Mouse (Mus musculus) inflammation-experienced regulatory T-cells, adult 6 months (primary cell): Measurements from ENCODE around the gene Smim24. TPM values are rescaled to one million over a fixed set of nuclear protein-coding genes. Genes with fewer than 3 reads are reported as not detected.

ENCODE experiments used
- ATAC-seq: one replicate; pipeline ENCODE4 v1.8.0; 2017
- polyA plus RNA-seq, 3 experiments: library from polyadenylated mRNA; unstranded; fragments of 100-300 nt; shearing (Covaris generic); gene quantifications; one replicate each; pipeline ENCODE4 v1.2.1; 2017

The Smim24 gene
- polyA plus RNA-seq, 3 experiments from 2014 or later, result 4.4 to 10.7 (median 9.8) TPM

- no peak for ATAC-seq
These were observed 27.0 kb upstream of the Smim24 start, which contains the start of gene 4930404N11Rik for GRCm38 (mm10) chr10:81365672-81366476. Gene 4930404N11Rik, minus strand, starts transcription at chr10:81365816.

DNA sequence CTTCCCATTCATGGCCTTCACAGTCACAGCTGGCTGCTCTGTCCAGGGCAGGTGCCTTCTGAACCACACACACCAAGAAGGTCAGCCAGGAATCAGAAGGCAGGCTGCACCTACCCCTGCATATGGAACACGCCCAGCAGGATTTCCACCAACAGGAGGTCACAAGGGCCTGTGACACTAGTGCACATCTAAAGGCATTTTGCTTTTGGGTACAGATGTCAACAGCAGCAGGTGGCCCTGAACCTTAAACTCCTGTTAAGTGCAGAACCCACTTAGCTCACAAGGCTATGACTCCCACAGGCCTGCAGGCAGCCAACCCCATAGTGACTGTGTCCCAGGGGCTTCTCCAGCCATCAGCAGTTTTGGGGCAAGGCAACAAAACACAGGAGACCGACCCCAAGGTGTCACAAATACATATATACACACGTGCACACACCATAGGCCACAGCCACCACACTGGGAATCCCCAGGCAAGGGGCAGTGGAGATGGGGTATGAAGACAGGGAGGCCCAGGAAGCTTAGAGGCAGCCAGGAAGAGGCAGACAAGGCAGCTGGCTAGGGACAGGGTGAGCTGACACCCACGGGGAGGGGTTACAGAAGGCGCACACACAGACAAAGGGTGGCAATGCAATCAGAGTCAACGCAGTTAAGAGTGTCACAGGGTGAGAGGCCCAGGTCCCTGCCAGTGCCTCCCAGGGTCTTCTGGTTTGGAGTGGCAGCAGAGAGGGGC is 26.2 kb upstream of the Smim24 start:
- no peak for ATAC-seq

GRCm38 (mm10) chr10:81367207-81367495 is 25.7 kb upstream of the Smim24 start:
- no peak for ATAC-seq

GRCm38 (mm10) chr10:81375322-81375721 is 17.5 kb upstream of the Smim24 start:
- ATAC-seq, result no peak

DNA sequence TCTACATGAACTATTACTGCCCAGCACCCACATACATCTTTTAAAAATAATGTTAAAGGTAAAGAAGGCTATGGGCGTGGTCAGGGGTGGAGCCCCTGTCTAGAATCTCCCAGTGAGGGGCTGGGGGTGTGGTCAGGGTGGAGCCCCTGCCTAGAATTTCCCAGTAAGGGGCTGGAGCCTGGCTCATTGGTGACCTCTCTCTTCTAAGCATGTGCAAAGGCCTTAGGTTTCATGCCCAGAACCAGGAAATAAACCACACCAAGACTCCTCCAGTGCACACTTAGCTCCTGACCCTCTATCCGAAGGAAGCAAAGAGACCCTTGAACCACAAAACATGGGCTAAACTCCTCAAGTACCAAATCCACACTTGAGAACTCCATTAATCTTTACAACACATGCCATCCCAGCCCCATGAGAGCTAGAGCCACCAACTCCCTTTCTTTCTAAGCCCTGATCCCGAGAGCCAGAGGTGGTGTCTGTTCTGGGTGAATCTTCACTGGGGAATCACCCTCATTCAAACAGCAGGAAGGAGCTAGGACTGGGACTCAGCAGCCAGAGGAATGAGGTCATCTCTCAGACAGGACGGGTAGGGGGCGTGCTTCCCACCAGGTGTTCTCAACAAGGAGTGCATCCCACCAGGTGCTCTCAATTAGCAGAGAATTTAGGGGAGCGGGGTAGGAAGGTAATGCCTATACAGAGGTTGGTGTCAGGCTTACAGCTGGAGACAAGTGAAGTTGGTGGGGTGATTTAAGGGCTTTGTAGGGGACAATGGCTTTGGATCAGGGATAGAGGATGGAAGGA is 16.1 kb upstream of the Smim24 start:
- no peak for ATAC-seq

- no peak for ATAC-seq
These were observed 15.5 kb upstream of the Smim24 start for GRCm38 (mm10) chr10:81377362-81377664.

DNA sequence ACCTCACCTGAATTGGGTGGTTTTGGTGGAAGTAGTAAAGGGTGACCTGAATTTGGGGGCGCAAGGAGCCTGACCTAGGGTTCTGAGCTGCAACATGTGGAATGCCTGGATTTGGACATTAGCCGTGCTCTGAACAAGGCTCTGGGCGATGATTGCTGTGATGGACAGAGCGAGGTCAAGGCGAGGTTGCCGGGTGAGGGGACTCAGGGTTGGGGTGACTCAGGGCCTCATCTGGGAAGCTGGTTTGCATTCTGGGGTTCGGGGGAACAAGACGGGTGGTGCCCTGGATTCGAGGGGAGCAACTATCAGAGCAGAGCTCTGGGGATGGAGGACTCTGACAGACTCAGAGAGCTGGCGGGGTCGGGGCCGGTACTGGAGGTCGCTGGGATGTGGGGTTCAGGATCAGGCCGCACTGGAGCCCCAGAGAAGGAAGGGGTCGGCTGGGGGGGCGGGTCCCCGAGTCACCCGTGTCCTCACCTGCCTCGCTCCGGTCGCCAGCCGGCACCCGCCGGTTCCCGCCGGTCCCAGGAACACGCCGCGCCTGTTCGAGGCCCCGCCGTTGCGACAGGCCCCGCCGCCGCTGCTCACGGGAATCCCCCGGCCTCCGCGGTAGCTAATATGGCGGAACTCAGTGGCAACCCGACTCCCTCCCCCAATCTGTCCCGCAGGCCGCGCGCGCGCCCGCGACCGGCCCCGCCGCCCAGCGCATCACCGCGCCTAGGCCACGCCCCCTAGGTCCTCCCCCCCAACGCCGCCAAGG is 14.9 kb upstream of the Smim24 start, which contains the start of gene Fzr1:
Gene Fzr1 (minus strand): TSS at position 724 of the 760 bp plus-strand sequence.
- ATAC-seq, result no peak

DNA sequence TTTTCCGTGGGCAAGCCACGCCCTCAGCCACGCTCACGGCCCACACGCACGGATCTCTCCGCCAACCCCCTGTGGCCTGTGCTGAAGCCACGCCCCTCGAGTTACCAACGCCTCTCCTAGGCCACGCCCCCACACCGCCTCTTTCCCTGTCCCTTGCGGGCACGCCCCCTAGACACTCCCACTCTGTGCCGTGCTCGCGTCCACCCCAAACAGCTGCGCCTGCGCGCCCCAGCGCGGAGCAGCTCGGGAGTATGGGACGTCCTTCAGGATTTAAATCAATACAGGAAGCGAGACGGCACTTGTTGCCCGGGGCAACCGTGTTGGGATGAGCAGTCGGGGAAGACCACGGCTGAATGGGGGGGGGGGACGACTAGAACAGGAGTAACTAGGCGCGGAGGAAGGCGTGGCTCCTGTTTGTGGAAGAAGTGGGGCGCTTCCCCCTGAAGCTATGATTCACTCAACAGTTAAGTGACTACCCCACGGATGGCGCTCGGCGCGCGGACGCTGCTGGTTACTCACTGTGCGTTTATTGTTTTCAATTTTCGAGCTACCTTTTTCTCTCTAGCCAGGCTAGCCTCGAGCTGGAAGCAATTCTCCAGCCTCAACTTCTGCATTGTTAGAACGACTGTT is 14.2 kb upstream of the Smim24 start:
- ATAC-seq, result peak; percentile 93

GRCm38 (mm10) chr10:81379183-81379553 is 13.7 kb upstream of the Smim24 start:
- ATAC-seq, result no peak

DNA sequence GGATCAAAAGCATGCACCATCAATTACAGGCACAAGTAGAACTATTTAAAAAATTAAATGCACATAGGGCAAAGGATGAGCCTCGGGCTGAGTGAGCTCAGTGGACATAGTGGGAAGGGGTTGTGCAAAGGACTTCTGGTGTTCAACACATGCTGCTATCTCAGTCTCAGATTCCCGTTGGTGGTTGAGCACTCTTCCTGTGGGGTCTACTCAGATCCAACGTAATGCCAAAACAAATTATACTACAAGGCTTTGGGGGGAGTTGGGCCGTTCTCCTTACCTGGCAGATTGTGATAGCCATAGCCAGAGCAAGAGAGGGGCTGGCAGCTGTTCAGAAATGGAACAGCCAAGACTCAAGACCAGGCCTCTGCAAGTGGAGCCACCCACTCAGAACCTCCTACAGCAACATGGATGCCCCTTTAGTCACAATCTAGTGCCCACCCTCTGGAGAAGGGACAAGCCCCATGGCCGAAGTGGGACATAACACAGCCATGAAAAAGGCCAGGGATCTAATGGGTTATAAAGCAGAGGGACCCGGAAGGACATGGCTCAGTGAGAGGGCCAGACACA is 13.0 kb upstream of the Smim24 start:
- ATAC-seq, result no peak

DNA sequence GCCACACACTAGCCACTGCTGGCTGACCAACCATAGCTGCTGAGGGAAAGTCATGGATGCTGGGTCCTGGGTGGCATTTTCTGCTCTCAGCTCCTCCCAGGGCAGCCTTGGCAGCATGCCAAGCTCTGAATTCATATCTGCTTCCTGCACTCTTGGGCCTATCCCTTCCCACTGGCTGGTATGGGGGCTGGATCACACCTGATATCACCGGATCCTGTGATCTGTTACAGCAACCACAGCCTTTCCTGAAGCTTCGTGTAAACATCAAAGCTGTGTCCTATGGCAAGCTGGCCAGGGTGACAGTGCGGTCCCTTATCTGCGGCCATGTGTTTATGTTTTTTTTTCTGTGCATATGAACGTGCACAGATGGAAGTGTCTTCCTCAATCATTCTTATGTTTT is 10.8 kb upstream of the Smim24 start:
- ATAC-seq, result no peak

- peak; percentile 94 for ATAC-seq
These were observed 8.8 kb upstream of the Smim24 start, which contains the start of the genes Dohh and Gm48551 for GRCm38 (mm10) chr10:81383802-81384604. Gene Dohh, plus strand, starts transcription at chr10:81384428. Gene Gm48551, plus strand, starts transcription at chr10:81384466.

GRCm38 (mm10) chr10:81384605-81384982 is 8.3 kb upstream of the Smim24 start:
- ATAC-seq, result no peak

DNA sequence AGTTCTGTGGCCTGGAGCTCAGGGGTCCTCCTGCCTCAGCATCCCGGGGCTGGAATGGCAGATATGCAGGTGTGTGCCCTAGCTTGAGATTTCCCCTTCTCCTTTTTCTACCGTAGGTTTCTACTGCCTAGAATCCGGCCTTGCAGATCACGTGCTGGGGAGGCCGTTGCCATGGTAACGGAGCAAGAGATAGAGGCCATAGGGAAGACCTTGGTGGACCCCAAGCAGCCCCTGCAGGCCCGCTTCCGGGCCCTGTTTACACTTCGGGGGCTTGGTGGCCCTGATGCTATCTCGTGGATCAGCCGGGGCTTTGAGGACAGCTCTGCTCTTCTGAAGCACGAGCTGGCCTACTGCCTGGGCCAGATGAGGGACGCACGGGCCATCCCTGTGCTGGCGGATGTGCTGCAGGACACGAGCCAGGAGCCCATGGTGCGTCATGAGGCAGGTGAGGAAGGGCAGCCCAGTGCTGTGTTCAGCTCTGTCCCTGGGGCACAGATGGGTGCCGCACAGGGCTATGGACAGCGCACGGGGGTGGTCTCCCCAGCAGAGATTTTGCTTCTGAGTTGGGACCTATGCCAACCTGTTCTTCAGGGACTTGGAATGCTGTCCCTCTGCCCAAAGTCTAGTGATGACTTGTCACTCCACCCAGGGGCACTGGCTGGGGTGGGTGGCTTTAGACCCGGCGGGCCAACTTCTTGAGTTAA is 7.1 kb upstream of the Smim24 start:
- ATAC-seq, result no peak

DNA sequence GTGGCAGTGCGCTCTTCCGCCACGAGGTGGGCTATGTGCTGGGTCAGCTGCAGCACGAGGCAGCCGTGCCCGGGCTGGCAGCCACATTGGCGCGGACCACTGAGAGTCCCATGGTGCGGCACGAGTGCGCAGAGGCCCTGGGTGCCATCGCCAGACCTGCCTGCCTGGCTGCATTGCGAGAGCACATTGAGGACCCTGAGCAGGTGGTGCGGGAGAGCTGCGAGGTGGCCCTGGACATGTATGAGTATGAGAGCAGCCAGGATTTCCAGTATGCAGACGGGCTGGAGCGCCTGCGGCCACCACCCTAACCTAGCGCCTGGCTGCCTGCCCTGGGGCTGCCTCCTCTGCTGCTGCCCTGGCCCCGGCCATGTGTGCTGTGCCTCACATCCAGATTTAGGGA is 5.1 kb upstream of the Smim24 start:
- ATAC-seq, result no peak

GRCm38 (mm10) chr10:81388505-81389055 is 4.3 kb upstream of the Smim24 start, which contains the start of gene Gm48552:
Gene Gm48552, plus strand, starts transcription at chr10:81389005.
- ATAC-seq, result no peak

DNA sequence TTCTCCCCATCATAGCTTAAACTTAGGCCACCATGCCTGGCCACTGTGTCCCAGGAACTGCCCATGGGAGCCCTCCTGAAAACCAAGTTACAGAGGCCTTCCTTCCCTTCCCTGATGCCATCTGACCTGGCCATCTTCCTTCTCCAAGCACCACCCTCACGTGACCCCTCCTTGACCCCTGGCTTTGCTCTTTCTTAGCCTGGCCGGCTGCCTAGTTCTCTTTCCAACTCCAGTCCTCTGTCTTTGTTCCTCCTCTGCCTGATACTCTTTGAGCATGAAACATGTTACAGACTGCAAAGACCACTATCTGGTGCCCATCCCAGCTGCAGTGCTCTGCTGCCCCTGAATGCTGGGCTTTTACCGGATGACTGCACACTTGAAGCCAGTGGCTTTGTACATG is 3.5 kb upstream of the Smim24 start:
- ATAC-seq, result no peak

GRCm38 (mm10) chr10:81389801-81390677 is 2.8 kb upstream of the Smim24 start:
- peak; percentile 68 for ATAC-seq

GRCm38 (mm10) chr10:81390678-81390965 is 2.2 kb upstream of the Smim24 start:
- no peak for ATAC-seq
